In the genomic region with DNA sequence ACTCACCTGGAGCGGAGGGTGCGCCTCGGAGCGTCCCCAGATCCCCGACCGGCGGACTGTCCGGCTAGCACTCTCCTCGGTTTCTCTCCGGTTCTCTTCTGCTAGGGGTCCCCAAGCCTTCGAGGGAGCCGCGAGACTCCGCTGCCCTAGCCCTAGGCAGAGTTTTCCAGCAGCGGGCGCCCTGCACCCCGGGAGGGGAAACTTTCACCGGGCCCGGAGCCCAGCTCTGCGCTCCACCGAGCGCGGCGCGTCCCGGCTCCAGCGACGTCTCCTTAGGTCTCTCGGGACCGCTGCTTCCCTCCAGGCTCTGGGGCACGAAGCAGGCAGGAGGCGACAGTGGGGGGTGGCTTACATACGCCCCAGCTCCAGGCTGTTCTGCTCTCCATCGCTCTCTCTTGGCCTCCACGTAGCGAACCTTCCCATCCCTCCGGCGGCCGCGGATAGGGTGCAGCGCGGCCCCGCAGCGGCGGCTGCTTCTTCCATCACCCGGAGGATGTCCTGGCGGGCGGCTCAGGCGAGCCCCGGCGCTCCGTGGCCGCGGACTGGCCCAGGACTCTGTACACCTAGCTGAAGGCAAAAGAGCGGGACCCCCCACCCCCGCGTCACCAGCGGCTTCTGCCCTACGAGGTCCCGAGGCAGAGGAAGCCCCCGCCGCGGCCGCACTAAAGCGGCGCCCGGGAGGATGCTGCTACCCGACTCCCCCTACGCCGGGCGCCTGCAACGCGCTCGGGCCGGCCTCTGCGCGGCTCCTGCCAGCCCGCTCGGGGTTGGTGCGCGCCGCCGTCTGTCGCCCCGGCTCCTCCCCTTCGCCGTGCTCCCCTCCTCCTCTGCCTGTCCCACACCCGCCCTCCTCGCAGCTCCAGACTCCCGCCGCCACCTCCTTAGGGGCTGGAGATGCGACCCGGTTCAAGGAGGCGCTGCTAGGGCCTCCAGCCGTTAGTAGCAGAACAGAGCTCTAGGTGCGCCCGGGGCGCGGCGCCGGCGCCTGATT, we compare ENCODE assay signal across 8 mouse cellular contexts. TPM values are rescaled to one million over a fixed set of nuclear protein-coding genes. Genes with fewer than 3 reads are reported as not detected.
DNase-seq lines count a peak whose midpoint lies in the region; ATAC-seq and TF ChIP-seq lines count a peak whose summit lies in the region.

A gene (minus strand): TSS at position 152 of the 991 bp plus-strand sequence.

- H3K27me3 ChIP-seq in hindbrain, embryonic 11.5 days (ENCODE audit: control insufficient read depth, insufficient read depth, low read length): no peaks in the 10 kb centered on the region; the same call in 1 of the 2 replicates
- H3K27me3 ChIP-seq in lung, embryonic 15.5 days: peaks cover 41% of the 10 kb centered on the region

- WGBS in hindbrain, embryonic 11.5 days: under 1% methylated on average over 80 of the region's 102 CpGs
- WGBS in lung, embryonic 15.5 days: under 1% methylated on average over 91 of the region's 102 CpGs

- no peaks in the 10 kb centered on the region for H3K9me3 ChIP-seq in ES-E14 (ENCODE audit: control insufficient read depth, insufficient read depth, low read depth, low read length)
- H3K9me3 ChIP-seq in hindbrain, embryonic 11.5 days (ENCODE audit: control insufficient read depth, low read length): no peaks in the 10 kb centered on the region
- no peaks in the 10 kb centered on the region for H3K9me3 ChIP-seq in lung, embryonic 15.5 days

- in situ Hi-C loops in ES-E14 (cut with MboI; ENCODE audit: low sequenced_read_pairs in 2 of 2, unreplicated experiment in 2 of 2): loop anchor here in 1 of 2 experiments (25.0 kb wide), 1 partner anchor 670 kb away; no protein-coding TSS in a partner anchor

- peak within 1 kb of the TSS; percentile 56 for H3K9ac ChIP-seq in ES-E14 (ENCODE audit: insufficient read depth, low read depth, low read length, poor library complexity, severe bottlenecking)
- peak within 1 kb of the TSS; percentile 68 for H3K9ac ChIP-seq in hindbrain, embryonic 11.5 days (ENCODE audit: low read depth, low read length)
- H3K9ac ChIP-seq in lung, embryonic 15.5 days: peak within 1 kb of the TSS; percentile 62

- DNase-seq in ES-E14 (ENCODE audit: low read depth, low spot score): peak; percentile 76
- peak; percentile 74 for DNase-seq in cerebellum, adult 9-10 months
- peak; percentile 85 to 92 for DNase-seq in frontal cortex, postnatal 10 days (ENCODE audit: low spot score in 2 of 2)
- peak; percentile 89 for DNase-seq in hindbrain, embryonic 11.5 days (ENCODE audit: low spot score)
- peak; percentile 90 for DNase-seq in layer of hippocampus, adult 9-11 months
- DNase-seq in ovary, postnatal 14 days (ENCODE audit: low spot score): peak; percentile 75
- peak; percentile 81 for DNase-seq in thymus, postnatal 4 days

- H3K27ac ChIP-seq in ES-E14 (ENCODE audit: insufficient read depth, low read depth, low read length, poor library complexity, severe bottlenecking): no peak within 1 kb of the TSS
- H3K27ac ChIP-seq in hindbrain, embryonic 11.5 days (ENCODE audit: low read depth, low read length): peak within 1 kb of the TSS; percentile 66
- peak within 1 kb of the TSS; percentile 85 for H3K27ac ChIP-seq in lung, embryonic 15.5 days

- peak within 1 kb of the TSS; percentile 98 for H3K4me2 ChIP-seq in hindbrain, embryonic 11.5 days (replicated peaks; ENCODE audit: low read depth, low read length)
- H3K4me2 ChIP-seq in lung, embryonic 15.5 days: peak within 1 kb of the TSS; percentile 82

- H3K4me1 ChIP-seq in ES-E14 (ENCODE audit: control insufficient read depth in 2 of 2, insufficient read depth in 2 of 2, low read length in 2 of 2, poor library complexity in 1 of 2): peaks cover 0 to 5% of the 10 kb centered on the region in 2 experiments; a peak in 1 of 4 replicates
- H3K4me1 ChIP-seq in hindbrain, embryonic 11.5 days (replicated peaks; ENCODE audit: control insufficient read depth, insufficient read depth, low read length): no peaks in the 10 kb centered on the region
- peaks cover 24% of the 10 kb centered on the region for H3K4me1 ChIP-seq in lung, embryonic 15.5 days

- H3K36me3 ChIP-seq in ES-E14 (ENCODE audit: control insufficient read depth, insufficient read depth, low read length, poor library complexity, severe bottlenecking): no peaks in the 10 kb centered on the region
- no peaks in the 10 kb centered on the region for H3K36me3 ChIP-seq in hindbrain, embryonic 11.5 days (ENCODE audit: control insufficient read depth, insufficient read depth, low read length)
- no peaks in the 10 kb centered on the region for H3K36me3 ChIP-seq in lung, embryonic 15.5 days

- ATAC-seq in hindbrain, embryonic 11.5 days (ENCODE audit: low FRiP score): peak; percentile 94
- ATAC-seq in lung, embryonic 15.5 days (ENCODE audit: borderline replicate concordance, extremely low read depth, low FRiP score, low TSS enrichment): peak; percentile 94

- peak within 1 kb of the TSS; percentile 75 to 82 for H3K4me3 ChIP-seq in ES-E14 (ENCODE audit: insufficient read depth in 1 of 2, low read depth in 1 of 2, low read length in 2 of 2, poor library complexity in 1 of 2, severe bottlenecking in 1 of 2)
- H3K4me3 ChIP-seq in hindbrain, embryonic 11.5 days (ENCODE audit: low read depth, low read length): peak within 1 kb of the TSS; percentile 46
- H3K4me3 ChIP-seq in lung, embryonic 15.5 days: peak within 1 kb of the TSS; percentile 55

TF ChIP-seq in ES-E14, 5 proteins besides CTCF, POLR2A, EP300 and RAD21:
- TF ChIP-seq ZC3H11A (IDR thresholded peaks at IDR 0.05; ENCODE audit: borderline replicate concordance, low read depth, low read length): no peak
- no peak for TF ChIP-seq CHD2 (IDR thresholded peaks at IDR 0.05; ENCODE audit: low read depth, low read length)
- no peak for TF ChIP-seq ZNF384 (IDR thresholded peaks at IDR 0.05; ENCODE audit: low read depth, low read length)
- TF ChIP-seq HCFC1 (IDR thresholded peaks at IDR 0.05; ENCODE audit: borderline replicate concordance, insufficient read depth, low read length): no peak
- TF ChIP-seq MAFK (IDR thresholded peaks at IDR 0.05; ENCODE audit: insufficient read depth, low read depth, low read length): no peak
TF ChIP-seq in ES-E14: peak in this region for 0.

RNA-seq across cellular contexts. Expression of the gene that starts here (rescaled TPM):
- 1.1 and 3.0 TPM in 2 replicates for total RNA-seq in ES-E14 (2012; rRNA removed)
- 7.5 and 7.8 TPM in 2 replicates for polyA plus RNA-seq in hindbrain, embryonic 11.5 days (2014; fragmentation: Nextera tagmentation; extraction: Ambion mirVana)
- polyA plus RNA-seq in lung, embryonic 15.5 days (2015; fragmentation: Nextera tagmentation; extraction: Ambion mirVana): 12.1 and 12.2 TPM in 2 replicates
